Mouse (Mus musculus): Measurements from ENCODE around the gene Rnf225.
"Not testable (repeated sequence)": the region's sequence is repeated elsewhere in the genome, so short reads cannot be mapped to it uniquely, and the experiment has no call there.

The Rnf225 gene

DNA sequence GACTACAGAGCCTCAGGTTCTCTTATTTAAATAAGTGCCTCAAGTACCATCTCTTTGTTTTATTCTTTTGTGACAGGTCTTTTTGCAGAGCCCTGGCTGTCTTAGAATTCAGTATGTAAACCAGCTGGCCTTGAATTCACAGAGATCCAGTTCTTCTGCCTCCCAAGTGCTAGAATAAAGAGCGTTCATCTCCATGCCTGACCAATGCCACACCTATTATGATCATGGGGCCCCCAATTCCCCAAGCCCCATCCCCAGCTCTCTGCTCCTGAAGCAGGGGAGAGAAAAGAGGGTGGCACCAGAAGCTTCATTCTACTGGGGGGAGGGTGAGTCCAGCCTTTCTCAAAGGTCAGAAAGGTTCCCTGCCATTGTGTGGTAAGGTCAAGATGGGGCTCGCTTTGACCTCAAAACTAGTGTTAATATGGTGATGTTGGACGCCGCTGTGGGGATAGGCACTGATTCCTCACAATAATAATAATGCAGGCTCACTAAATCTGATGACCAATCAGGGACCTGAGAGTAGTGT lies 6.5 kb downstream of the Rnf225 start:
- no peak for DNase-seq

DNA sequence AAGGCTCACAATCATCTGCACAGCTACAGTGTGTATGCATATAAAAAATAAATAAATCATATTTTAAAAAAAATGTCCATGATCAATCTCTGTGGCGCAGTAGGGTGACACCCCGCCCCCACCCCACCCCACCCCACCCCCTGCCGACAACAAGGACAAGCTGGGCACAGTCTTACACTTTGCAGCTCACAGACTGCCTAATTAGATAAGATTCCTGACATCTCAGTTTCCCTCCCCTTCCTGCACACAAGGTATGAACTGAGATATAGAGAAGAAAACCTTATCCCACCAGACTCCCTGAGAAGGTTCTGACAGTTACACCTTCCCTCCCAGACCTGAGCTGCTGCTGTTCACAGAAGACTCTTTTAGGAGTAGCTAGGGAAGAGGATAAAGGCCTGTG lies 7.6 kb downstream of the Rnf225 start:
- DNase-seq: no peak

DNA sequence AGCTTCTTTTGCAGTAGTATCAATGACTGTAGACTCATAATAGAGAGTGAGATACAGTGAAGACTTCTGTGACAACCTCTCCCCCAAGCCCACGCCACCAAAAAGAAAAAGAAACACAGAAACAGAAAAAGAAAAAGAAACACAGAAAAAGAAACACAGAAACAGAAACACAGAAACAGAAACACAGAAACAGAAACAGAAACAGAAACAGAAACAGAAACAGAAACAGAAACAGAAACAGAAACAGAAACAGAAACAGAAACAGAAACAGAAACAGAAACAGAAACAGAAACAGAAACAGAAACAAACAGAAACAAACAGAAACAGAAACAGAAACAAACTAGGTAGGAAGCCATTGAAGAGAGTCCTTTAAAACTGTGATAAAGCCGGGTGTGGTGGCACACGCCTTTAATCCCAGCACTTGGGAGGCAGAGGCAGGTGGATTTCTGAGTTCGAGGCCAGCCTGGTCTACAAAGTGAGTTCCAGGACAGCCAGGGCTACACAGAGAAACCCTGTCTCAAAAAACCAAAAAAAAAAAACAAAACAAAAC lies 10.1 kb downstream of the Rnf225 start:
- not testable (repeated sequence) for DNase-seq

DNA sequence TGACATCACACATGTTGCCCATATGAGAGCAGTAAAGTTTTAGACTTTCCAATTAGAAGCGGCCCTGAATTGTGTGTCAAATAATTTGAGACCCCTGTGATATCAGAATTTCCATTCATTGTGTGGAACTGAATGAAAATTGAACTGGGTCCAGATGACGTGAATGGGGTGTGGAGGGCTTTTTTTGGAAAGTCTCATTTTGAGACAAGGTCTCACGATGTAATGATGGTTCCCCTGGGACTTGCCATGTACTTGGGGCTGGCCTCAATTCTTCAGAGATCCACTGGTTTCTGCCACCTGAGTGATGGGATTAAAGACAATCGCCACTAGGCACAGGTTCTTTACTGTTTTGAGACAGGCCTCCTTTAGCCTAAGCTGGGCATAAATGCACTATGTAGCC lies 13.4 kb downstream of the Rnf225 start:
- no peak for DNase-seq

DNA sequence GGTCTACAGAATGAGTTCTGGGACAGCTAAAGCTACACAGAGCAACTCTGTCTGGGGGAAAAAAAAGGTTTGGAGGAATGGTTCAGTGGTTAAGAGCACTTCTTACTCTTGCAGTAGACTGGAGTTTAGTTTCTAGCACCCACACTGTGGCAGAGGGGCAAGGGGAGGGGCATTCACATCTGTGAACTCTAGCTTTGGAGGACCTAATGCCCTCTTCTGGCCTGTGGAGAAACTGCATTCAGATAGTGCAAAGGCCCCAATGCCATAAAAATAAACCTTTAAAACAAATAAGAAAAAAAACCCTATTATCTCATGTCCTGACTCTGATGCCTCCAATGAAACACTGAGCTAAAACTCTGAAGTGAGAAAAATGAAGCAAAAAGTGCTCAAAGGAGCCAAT lies 16.3 kb downstream of the Rnf225 start:
- no peak for DNase-seq

DNA sequence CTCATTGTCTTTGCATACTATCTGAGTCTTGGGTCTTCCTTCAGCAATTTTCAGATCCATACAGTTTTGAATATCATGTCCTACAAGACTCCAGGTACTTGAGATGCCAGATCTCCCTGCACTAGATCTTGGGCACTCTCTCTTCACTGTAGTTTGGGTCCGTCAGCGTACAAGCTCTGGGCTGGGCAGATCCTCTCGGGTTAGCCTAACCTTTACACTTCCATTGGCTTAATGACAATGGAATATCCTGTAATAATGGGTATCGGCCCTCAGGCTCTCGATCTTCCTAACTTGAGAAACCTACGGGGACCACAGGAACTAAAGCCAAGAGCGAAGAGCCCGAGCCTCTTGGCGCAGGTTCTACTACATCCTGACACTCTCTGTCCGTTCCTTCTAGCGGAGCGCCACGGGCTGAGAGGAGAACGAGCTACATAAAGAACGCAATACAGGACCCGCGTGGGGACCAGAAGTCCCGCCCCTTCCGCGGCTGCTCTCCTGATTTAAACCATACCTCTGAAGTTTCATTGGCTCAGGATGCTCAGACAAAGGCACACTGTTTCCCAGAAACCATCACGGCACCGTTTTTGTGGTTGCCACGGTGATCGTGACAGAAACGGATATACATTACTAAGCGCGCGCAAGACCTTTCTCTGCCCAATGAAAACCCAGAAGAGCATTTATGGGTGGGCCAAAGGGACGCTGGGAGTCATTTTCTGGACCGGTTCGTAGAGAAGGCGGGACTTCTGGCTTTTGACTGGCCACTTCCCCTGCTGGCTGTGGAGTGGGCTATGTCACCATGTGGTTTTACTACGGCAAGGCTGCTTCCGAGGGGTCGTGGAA lies 22.0 kb downstream of the Rnf225 start:
- peak; percentile 91 to 93 for DNase-seq

DNA sequence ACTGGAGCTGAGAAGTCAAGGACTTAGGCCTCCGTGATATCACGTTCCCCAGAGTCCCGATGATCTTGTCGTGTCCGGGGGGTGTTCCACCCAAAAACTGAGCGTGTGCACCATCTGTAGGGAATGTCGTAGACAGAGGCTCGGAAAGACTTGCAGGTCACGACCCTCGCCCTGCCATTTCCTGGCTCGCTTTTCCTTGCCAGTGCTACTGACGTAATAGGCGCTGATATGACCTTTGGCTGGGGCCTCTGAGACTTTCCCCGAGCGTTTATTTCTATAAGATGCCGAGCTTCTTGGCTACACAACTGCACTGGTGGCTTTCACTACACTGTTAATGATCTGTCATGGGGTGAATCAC lies 22.6 kb downstream of the Rnf225 start:
- no peak for DNase-seq

DNA sequence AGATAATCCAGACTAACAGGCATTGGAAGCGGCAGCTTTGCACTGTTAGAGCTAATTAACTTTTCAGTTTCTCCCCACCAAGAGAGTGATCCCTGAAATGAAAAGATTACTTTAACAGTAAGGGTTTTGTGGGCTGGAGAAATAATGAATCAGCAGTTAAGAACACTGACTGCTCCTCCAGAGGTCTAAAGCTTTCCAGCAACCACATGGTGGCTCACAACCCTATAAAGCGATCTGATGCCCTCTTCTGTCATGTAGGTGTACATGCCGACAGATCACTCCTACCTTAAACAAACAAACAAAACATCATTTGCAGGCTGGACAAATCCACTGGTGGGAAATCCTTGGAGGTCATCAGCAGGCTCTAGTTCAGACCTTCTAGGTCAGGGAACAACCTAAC lies 27.7 kb downstream of the Rnf225 start:
- no peak for DNase-seq

DNA sequence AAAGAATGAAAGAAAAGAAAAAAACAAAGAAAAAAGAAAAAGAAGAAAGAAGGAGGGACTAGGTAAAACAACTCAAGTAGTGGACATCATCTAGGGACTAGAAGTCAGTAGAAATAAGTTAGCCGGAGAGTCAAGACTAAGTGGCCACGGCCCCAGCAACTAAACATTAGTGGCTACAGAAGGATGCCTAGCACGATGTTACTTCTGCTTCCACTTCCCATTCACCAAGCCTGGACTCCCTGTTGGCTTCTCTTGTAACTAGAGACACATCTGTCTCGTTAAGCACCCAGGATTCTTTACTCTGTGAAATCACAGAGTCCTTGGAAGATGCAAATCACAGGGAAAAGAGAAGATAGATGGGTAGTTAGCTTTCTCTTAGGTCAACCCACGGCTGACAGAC lies 30.3 kb downstream of the Rnf225 start:
- DNase-seq: no peak

DNA sequence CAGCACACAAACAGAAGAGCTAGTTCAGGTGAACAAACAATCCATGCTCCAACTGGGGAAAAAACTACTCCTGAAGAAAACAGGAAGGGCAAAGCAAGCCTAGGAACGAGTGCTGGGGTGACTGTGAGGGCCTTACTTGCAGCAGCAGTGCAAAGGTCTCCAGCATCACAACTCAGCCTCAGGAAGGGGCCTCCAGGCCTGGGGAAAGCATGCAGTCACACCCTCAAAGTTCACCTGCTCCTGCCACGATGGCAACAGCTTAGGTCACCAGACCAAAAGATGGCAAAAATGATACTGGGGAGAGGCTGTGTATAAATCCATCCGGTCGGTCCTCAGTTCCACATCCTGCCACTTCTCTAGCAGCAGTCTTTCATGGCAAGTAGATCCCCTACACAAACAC lies 31.7 kb downstream of the Rnf225 start:
- DNase-seq: no peak

DNA sequence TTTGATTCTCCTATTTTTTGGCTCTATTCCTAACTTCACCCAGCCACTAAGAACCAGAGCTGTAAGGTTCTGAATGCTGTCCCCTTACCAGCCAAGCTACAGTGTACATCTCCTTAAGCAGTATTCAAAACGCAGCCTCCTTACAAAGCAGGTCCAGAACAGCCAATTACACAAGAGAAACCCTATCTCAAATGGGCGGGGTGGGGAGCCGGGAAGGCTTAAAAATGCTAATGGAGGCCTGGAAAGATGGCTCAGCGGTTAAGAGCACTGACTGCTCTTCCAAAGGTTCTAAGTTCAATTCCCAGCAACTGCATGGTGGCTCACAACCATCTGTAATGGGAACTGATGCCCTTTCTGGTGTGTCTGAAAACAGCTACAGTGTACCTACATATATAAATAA lies 32.5 kb downstream of the Rnf225 start:
- DNase-seq: no peak

DNA sequence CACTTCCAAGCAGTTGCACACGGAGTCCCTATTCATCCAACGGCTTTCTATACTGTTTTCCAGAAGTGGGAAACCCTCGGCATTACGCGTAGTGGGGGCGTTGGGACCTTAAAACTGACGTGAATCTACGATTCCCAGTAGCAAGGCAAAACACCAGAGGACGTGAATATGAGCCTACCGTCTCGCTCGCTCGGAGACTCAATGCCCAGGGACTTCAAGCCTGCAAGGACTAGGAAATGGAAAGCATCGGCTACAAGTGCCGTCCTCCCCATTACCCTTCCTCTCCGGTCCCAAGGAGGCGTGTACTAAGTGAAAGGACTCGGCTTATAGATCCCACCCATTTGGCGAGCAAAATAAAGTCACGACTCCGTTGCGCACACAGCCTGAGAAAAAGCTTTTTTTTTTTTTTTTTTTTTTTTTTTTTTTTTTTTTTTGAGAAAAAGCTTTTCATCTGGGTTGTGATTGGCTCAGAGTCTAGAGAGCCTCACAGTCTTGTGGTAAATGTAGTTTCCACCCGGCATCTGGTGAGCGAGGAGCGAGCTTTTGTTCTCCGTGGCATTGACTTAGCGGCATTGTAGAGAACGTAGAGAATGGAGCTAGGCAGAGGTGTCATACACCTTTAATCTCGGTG lies 34.4 kb downstream of the Rnf225 start:
- peak; percentile 54 to 61 for DNase-seq

DNA sequence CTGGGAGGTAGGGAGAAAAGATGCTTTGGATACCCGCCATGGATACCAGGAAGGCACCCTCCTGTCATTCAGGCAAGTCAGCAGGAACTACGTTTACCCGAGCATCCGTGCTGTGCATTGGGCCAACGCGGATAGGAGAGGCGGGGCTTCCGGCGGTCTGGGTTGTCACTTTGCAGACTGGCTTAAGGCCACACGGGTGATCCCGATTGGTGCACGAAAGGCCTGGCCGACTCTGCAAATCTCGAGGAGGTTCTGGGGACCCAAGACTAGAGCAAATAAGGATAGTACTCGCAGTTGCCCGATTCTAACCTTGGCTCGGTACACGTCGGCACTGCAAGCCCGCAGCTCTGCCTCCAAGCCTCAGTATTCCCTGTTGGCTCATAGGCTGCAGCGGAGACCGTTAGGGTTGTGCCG lies 38.5 kb downstream of the Rnf225 start, which contains the start of gene Zfp324:
Gene Zfp324 (plus strand): TSS at position 161 of the 414 bp plus-strand sequence.
- peak; percentile 91 to 95 for DNase-seq

DNA sequence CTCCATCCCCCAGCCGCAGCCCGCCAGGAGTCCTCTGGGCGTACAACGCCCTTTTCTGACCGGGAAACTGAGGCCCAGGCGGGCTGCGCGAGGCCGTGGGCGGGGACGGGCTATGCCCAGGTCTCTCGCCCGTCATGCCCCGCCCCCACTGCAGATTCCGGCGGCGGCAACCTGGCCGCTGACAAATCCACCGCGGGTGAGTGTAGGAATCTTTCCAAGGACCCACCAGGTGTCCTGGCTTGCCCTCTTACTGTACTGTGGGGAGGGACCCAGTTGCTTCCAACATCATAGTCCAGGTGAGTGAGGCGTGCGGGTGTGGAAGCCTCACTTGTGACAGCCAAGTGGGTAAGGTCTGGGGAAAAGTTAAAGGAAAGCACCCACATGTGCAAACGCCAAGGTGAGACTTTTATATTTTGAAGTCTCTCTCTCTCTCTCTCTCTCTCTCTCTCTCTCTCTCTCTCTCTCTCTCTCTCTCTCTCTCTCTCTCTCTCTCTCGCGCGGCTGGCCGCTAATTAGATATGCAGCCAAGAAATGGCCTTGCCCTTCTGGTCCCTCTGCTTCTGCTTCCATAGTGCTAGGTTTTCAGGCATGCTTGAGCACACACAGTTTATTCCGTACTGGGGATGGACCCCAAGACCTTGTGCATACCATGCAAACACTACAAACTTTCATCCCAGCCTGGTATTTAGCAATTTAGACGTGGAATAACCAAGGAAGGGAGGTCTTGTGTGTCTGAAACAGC lies 39.1 kb downstream of the Rnf225 start:
- DNase-seq: peak; percentile 92 to 96

DNA sequence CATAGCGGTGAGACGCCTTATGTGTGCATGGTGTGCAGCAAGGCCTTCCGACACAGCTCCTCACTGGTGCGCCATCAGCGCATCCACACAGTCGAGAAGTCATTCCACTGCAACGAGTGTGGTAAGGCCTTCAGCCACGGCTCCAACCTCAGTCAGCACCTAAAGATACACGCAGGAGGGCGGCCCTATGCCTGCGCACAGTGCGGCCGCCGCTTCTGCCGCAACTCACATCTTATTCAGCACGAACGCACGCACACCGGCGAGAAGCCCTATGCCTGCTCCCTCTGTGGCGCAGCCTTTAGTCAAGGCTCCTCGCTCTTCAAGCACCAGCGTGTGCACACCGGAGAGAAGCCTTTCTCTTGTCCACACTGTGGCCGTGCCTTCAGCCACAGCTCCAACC lies 43.7 kb downstream of the Rnf225 start:
- DNase-seq: no peak

DNA sequence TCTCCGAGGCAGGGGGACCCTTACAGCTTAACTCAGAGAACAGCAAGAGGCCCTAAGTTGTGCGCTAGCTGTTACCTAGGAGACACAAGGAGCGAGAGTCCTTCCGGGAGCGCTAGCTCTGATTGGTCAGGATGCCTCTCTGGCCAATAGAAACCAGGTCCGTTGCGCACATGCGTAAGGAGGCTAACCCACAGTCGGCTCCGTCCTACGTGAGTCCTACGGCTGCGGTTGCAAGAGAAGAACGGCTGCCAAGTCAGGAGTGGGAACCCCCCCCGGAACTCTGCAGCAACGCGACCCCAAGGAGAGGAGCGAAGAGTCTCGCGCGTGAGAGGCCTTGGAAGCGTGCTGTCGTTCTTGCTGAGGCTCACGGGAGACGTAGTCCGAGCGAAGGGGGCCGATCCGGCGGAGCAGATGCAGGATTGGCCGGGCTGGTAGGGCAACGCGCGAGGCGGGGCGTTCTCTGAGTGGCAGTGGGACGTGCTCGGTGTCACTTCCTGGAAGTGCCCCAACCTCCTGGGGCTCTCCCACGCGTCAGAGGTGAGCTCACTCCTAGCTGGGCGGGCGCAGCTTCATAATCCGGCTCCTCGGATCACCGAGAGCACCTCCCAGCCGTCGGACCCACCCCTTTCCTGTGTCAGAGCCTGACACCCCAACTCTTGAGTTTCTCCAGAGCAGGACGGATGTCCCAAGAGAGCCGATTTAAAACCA lies 50.6 kb downstream of the Rnf225 start, which contains the start of gene Zfp446:
Gene Zfp446 (plus strand): TSS at position 167 of the 708 bp plus-strand sequence.
- peak; percentile 99 for DNase-seq

DNA sequence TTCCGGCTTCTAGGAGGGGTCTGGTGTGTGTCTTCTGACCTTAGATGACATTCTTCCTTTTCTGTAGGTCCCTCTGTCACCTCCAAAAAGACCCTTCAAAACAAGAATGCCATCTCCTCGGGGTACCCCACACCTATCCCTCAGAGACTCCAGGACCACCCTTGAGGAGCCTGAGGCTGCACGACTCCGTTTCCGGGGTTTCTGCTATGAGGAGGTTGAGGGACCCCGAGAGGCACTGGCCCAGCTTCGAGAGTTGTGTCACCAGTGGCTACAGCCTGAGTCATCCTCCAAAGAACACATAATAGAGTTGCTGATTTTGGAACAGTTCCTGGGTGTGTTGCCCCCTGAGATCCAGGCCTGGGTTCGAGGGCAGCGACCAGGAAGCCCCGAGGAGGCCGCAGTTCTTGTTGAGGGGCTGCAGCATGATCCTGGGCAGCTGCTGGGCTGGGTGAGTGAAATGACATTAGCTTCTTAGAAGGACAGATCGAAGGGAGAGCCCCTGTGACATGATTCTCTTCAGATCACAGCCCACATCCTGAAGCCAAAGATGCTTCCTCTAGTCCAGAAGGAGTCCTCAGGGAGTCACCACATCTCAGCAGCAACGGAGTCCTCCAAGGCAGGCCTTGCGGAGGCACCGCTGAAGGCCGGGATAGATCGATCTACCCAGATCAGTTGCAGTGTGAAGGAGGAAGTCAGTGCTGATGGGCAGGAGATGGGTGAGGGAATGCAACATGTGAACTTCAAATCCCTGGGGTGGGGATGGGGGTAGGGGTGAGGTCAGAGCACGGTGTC lies 51.9 kb downstream of the Rnf225 start:
- DNase-seq: no peak

DNA sequence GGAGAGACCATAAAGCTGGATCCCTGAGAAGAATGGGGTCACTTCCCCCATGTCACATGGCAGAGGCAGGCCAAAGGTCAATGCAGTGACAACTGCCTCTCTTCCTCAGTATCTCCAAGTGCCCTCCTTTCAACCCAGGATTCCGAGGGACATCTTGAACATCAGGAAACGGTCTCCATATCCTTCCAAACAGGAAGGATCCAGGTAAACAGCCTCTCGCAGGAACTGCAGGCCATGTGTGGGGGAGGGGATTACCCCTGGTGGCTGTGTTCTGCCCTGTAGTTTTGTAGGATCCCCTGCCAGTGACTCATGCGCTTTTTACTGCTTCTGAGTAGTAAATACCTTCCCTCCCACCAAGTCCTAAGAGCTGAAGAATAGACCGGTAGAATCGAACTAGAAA lies 52.6 kb downstream of the Rnf225 start:
- no peak for DNase-seq

DNA sequence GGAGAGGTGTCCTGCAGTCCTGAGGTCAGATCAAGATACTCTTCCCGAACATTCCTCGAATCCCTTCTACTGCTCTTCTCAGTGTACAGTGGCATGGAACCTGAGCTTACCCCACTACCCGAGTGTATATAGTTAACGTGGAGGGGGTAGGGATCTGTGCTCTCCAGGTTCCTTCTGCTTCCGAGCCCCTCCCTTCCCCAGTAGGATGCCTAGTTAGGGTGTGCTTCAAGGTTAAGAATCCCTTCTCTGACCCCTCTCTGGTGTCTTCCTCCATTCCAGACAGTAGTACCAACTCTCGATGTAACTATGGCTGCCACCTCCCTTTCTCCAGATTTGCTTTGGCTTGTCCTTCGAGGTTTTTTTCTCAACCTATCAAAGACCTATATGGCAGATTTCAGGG lies 53.1 kb downstream of the Rnf225 start:
- no peak for DNase-seq
